Mouse (Mus musculus): ENCODE measurements around the gene Adamts8. TPM values are rescaled to one million over a fixed set of nuclear protein-coding genes. Genes with fewer than 3 reads are reported as not detected.

The Adamts8 gene
- polyA plus RNA-seq, 1 experiment, result not detected

- H3ac ChIP-seq (ENCODE audit: control insufficient read depth, insufficient read length, low read depth), result no peak overlapping the region
- no peaks in the 10 kb centered on the region for H3K79me3 ChIP-seq (ENCODE audit: low read depth)
- H3K4me3 ChIP-seq (ENCODE audit: insufficient read depth, poor library complexity, severe bottlenecking), result no peak overlapping the region
- TF ChIP-seq MYOG (IDR thresholded peaks at IDR 0.05; ENCODE audit: control insufficient read depth, extremely low read depth, insufficient read length), result no peak
- no peak for TF ChIP-seq MAX (IDR thresholded peaks at IDR 0.05)
- TF ChIP-seq FOSL1 (IDR thresholded peaks at IDR 0.05; ENCODE audit: insufficient read depth, low read length, poor library complexity, severe bottlenecking), result no peak
- no peak for TF ChIP-seq CEBPB (IDR thresholded peaks at IDR 0.05; ENCODE audit: low read depth)
- H3K79me2 ChIP-seq (ENCODE audit: control insufficient read depth, insufficient read depth), result no peaks in the 10 kb centered on the region
- H3K27me3 ChIP-seq (ENCODE audit: control insufficient read depth, insufficient read depth, insufficient read length), result no peaks in the 10 kb centered on the region
- no peaks in the 10 kb centered on the region for H3K36me3 ChIP-seq (ENCODE audit: control insufficient read depth, insufficient read depth)
These were observed 25.9 kb upstream of the Adamts8 start for GRCm38 (mm10) chr9:30916266-30916968.

DNA sequence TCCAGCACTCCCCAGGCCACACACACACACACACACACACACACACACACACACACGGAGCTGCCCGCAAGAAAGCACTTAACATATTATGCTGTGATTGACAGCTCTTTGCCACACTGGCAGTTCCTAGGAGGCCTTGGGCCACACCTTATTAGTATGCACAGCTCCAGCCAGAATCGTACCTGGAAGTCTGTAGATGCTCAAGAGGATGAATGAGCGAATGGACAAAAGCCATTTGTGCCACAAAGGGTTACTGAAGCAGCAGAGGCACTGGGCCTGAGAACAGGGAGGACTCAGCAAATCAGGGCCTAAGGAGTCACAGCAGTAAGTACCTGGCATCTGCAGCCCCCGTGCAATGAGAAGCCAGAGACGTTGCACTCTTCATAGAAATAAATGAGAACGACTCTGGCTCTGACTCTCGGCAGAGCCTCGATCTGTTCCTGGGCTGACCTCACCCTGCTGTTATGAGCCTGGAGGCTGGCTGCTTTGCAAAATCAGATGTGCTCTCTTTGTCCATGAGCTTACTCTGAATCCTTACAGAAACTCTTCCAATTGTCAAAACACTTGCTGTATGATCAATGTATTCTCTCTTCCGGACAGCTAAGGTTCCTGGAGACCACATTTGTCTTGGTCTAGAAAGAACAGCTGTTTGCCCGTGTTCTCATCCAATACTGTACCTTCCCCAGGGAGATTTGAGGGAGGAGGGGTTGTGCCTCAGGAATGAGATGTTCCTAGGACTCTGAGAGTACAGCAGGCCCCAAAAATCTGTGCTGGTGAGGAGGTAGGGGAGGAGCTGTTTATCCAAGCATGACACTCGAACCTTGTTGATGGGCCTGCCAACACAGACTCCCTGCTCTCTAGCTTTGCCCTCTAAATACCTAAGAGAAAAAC is 23.7 kb upstream of the Adamts8 start:
- Histone ChIP-seq H3ac (ENCODE audit: control insufficient read depth, insufficient read length, low read depth) (no peak overlapping the region), H3K36me3 (ENCODE audit: control insufficient read depth, insufficient read depth) (no peaks in the 10 kb centered on the region), H3K79me3 (ENCODE audit: low read depth) (no peaks in the 10 kb centered on the region), H3K4me3 (ENCODE audit: insufficient read depth, poor library complexity, severe bottlenecking) (no peak overlapping the region), H3K27me3 (ENCODE audit: control insufficient read depth, insufficient read depth, insufficient read length) (no peaks in the 10 kb centered on the region), H3K79me2 (ENCODE audit: control insufficient read depth, insufficient read depth) (no peaks in the 10 kb centered on the region)
- TF ChIP-seq CTCF (IDR thresholded peaks at IDR 0.05; ENCODE audit: control insufficient read depth, insufficient read depth, insufficient read length) (no peak), MYOG (IDR thresholded peaks at IDR 0.05; ENCODE audit: control insufficient read depth, extremely low read depth, insufficient read length) (no peak), MYOD1 (IDR thresholded peaks at IDR 0.05; ENCODE audit: control insufficient read depth, insufficient read length, low read depth) (no peak), FOSL1 (IDR thresholded peaks at IDR 0.05; ENCODE audit: insufficient read depth, low read length, poor library complexity, severe bottlenecking) (no peak), MAX (IDR thresholded peaks at IDR 0.05) (no peak), USF1 (IDR thresholded peaks at IDR 0.05; ENCODE audit: low read depth) (no peak), CEBPB (IDR thresholded peaks at IDR 0.05; ENCODE audit: low read depth) (no peak)

GRCm38 (mm10) chr9:30919686-30920085 is 22.7 kb upstream of the Adamts8 start:
- Histone ChIP-seq H3K79me2 (ENCODE audit: control insufficient read depth, insufficient read depth) (no peaks in the 10 kb centered on the region), H3ac (ENCODE audit: control insufficient read depth, insufficient read length, low read depth) (no peak overlapping the region), H3K36me3 (ENCODE audit: control insufficient read depth, insufficient read depth) (no peaks in the 10 kb centered on the region), H3K4me3 (ENCODE audit: insufficient read depth, poor library complexity, severe bottlenecking) (no peak overlapping the region), H3K79me3 (ENCODE audit: low read depth) (no peaks in the 10 kb centered on the region), H3K27me3 (ENCODE audit: control insufficient read depth, insufficient read depth, insufficient read length) (no peaks in the 10 kb centered on the region)
- no peak for TF ChIP-seq MYOG (IDR thresholded peaks at IDR 0.05; ENCODE audit: control insufficient read depth, extremely low read depth, insufficient read length)

DNA sequence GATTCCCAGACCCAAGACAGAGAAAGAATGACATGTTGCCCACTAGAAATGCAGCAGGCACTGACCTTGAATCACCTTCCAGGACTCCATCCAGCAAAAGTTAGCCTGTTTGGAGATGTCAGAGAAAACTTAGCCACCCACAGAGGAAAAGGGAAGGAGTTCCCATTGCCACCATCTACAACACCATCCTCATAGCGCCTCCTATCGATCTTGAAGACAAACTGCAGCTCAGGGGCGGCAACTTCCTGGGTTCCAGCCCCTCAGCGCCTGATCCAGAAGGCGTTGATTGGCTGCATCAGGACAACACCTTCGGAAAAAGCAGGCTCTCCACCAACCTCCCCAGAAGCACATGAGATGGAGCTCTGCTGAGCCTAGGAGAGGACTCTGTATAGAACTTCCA is 21.6 kb upstream of the Adamts8 start:
- TF ChIP-seq MYOD1 (IDR thresholded peaks at IDR 0.05; ENCODE audit: control insufficient read depth, insufficient read length, low read depth), result no peak
- no peak for TF ChIP-seq FOSL1 (IDR thresholded peaks at IDR 0.05; ENCODE audit: insufficient read depth, low read length, poor library complexity, severe bottlenecking)
- TF ChIP-seq USF1 (IDR thresholded peaks at IDR 0.05; ENCODE audit: low read depth), result no peak
- no peak for TF ChIP-seq CTCF (IDR thresholded peaks at IDR 0.05; ENCODE audit: control insufficient read depth, insufficient read depth, insufficient read length)
- TF ChIP-seq MYOG (IDR thresholded peaks at IDR 0.05; ENCODE audit: control insufficient read depth, extremely low read depth, insufficient read length), result no peak
- TF ChIP-seq MAX (IDR thresholded peaks at IDR 0.05), result no peak
- Histone ChIP-seq H3ac (ENCODE audit: control insufficient read depth, insufficient read length, low read depth) (no peak overlapping the region), H3K79me2 (ENCODE audit: control insufficient read depth, insufficient read depth) (no peaks in the 10 kb centered on the region), H3K79me3 (ENCODE audit: low read depth) (no peaks in the 10 kb centered on the region), H3K36me3 (ENCODE audit: control insufficient read depth, insufficient read depth) (no peaks in the 10 kb centered on the region), H3K4me3 (ENCODE audit: insufficient read depth, poor library complexity, severe bottlenecking) (no peak overlapping the region), H3K27me3 (ENCODE audit: control insufficient read depth, insufficient read depth, insufficient read length) (no peaks in the 10 kb centered on the region)

DNA sequence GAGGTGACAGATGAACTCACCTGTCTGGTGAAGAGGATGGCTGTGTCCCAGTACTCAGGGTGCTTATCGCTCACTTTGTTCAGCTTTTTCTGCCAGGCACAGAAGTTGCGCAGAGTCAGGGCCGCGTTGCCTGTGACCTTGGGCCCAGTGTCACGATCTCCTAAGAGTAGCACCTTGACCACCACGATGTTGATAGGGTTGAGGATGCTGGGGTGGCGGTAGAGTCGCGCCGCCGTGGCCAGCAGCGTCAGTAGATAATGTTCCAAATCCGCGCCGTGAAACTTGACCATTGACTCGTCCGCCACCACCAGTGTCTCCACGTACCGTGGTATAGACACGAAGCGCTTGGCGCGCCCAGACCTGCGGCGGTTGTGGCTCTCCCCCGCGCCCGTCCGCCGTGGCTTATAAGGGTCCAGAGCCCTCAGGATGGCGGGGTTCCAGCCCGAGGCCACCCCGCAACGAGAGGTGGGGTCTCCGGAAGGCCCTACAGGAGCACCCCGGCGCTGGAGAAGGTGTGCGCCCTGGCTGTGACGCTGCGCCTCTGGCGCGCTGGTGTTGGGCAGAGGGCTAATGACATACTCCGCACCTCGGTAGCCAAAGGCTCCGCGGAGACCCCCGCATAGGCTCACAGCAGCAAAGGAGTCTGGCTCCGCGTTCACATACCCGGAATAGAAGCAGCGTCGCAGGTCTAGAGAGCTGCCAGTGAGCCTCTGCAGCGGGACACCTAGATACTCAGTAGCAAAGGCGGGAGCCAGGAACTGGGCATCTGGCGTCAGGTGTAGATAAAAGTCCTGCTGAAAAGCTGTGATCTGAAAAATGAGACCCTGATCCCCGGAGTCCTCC is 20.9 kb upstream of the Adamts8 start:
- Histone ChIP-seq H3ac (ENCODE audit: control insufficient read depth, insufficient read length, low read depth) (no peak overlapping the region), H3K36me3 (ENCODE audit: control insufficient read depth, insufficient read depth) (no peaks in the 10 kb centered on the region), H3K79me3 (ENCODE audit: low read depth) (no peaks in the 10 kb centered on the region), H3K79me2 (ENCODE audit: control insufficient read depth, insufficient read depth) (no peaks in the 10 kb centered on the region), H3K27me3 (ENCODE audit: control insufficient read depth, insufficient read depth, insufficient read length) (no peaks in the 10 kb centered on the region), H3K4me3 (ENCODE audit: insufficient read depth, poor library complexity, severe bottlenecking) (no peak overlapping the region)
- TF ChIP-seq USF1 (IDR thresholded peaks at IDR 0.05; ENCODE audit: low read depth), result no peak
- no peak for TF ChIP-seq FOSL1 (IDR thresholded peaks at IDR 0.05; ENCODE audit: insufficient read depth, low read length, poor library complexity, severe bottlenecking)
- no peak for TF ChIP-seq CEBPB (IDR thresholded peaks at IDR 0.05; ENCODE audit: low read depth)
- TF ChIP-seq MAX (IDR thresholded peaks at IDR 0.05), result no peak
- TF ChIP-seq MYOG (IDR thresholded peaks at IDR 0.05; ENCODE audit: control insufficient read depth, extremely low read depth, insufficient read length), result no peak
- TF ChIP-seq CTCF (IDR thresholded peaks at IDR 0.05; ENCODE audit: control insufficient read depth, insufficient read depth, insufficient read length), result no peak
- TF ChIP-seq MYOD1 (IDR thresholded peaks at IDR 0.05; ENCODE audit: control insufficient read depth, insufficient read length, low read depth), result no peak
